Mouse (Mus musculus) monocyte, adult 2 months (primary cell): Measurements from ENCODE around the gene Dcp1b.

Experiments used
- DNase-seq, 2 experiments: peaks; one replicate each; pipeline ENCODE4 v3.0.0; 2022; ENCODE audit warnings: low spot score in 2 of 2, low read depth in 1 of 2

Dcp1b gene

GRCm38 (mm10) chr6:119175078-119175853, at the start of gene Dcp1b:
Gene Dcp1b (plus strand): TSS chr6:119175253.
- DNase-seq, result peak; percentile 42 to 63

DNA sequence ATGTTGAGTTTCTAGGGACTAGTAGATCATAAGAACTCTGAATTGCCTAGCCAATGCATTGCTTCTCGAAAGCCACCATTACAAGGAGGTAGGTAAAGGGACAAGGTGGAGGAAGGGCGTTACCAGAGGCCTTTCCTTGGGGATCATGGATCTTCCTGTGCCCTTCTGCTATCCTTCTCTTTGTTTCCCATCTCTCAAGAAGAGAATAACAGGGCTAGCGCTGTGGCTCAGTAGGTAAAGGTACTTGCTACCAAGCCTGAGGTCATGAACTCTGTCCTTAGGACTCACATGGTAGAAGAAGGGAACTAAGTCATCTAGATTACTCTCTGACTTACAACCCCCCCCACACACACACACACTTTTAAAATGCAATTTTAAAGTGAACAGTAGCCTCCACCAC, 48.1 kb upstream of the Dcp1b start:
- DNase-seq, result no peak

DNA sequence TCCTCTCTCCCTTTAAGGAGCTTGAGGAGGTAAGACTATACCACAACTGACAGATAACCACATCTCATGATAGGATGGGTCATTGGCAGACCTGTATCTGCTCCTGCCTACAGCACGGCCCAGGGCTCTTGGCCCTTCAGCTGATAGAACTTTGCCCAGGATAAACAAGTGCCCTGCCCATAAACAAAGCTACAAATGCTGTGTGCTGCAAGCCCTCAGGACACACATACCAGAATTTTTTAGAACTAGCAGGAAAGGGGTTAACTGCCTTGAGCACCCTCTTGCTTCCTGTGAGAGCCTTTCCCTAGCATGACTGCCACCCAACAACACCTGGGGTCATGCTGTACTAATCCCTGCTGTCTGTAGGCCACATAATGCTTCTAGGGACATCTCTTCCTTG, 47.0 kb upstream of the Dcp1b start:
- DNase-seq, result no peak

- DNase-seq, result no peak
These were observed 46.5 kb upstream of the Dcp1b start for GRCm38 (mm10) chr6:119128521-119128920.

DNA sequence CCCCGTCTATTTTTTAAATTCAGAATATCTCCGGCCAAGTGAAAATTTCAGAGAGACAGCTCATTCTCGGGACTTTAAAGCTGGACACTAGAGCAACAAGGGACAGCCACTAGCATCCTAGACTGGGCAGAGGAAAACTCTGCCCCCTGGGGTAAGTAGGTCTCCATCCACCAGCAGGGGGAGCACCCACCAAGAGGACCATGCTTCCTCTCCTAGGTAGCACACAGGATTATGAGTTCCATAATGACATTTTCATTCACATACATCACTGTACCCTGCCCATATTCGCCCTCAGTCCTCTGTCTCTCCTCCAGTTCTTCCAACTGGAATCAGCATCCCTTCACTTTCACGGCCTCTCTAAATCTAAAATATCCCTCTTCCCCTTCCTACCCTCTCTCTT, 45.4 kb upstream of the Dcp1b start:
- no peak for DNase-seq

DNA sequence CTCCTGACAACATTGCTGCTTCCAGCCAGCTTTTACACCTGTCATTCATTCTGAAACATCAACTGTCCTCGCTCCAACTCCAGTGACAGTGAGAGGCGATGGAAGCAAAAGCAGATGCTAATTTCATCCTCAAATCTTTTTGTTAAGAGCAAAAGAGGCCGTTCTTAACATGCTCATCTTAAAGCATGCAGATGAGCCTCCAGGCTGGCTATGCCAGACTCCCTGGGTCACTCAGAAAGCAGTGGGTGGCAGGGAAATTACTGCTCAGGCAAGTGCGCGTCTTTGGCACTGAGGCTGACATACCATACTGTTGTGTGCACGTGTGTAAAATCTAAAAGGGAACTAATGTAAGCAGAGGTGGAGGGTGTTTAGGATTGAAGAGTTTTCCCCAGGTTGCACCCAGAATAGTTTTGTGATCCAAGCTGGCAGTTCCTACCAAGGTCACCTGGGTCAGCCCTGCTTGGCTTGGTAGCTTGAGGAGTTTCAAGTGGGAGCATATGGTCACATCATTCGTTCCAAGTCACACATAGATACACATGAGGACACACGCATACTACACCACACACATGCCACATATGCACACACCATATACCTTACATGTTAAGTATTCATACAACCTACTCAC, 42.8 kb upstream of the Dcp1b start:
- no peak for DNase-seq

GRCm38 (mm10) chr6:119132863-119133262, 42.2 kb upstream of the Dcp1b start:
- no peak for DNase-seq

- DNase-seq, result no peak
These were observed 37.3 kb upstream of the Dcp1b start for GRCm38 (mm10) chr6:119137768-119138167.

- DNase-seq, result no peak
These were observed 35.5 kb upstream of the Dcp1b start for GRCm38 (mm10) chr6:119139561-119139960.

GRCm38 (mm10) chr6:119145109-119145508, 29.9 kb upstream of the Dcp1b start:
- DNase-seq, result no peak

GRCm38 (mm10) chr6:119165677-119166076, 9.4 kb upstream of the Dcp1b start:
- no peak for DNase-seq

DNA sequence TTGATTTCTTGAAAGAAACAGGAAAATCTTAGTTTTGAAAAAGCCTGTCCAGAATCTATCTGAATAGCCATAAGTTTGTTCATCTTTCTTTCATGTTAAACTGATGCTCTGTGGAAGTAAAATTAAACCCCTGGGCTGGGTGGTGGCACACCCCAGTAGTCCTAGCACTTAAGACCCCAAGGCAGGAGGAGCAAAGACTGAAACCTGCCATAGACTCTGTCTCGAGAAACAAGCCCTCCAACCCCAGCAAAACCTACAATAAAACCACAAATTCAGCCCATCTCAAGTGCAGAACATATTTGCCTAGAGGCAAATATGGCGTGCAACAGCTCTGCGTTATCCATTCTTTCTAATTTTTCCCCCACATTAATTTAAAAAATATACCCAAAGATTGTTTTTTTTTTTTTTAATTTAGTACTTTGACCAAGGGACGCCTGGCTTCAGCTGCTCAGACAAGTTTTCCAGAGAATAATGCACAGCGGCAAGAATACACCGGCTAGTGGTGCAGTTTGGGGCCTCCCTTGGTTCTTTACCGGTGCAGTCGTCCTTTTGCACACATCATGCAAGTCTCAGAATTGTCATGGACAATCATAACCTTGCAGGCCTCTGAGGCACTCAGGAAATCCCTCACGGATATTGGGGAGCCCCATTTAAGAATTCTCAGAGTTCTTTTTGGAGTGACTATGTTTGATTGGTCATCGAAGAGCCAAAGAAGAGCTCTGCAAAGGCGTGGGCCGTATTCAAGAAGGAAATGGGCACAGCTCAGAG, 562 bp upstream of the Dcp1b start:
- DNase-seq, result no peak

DNA sequence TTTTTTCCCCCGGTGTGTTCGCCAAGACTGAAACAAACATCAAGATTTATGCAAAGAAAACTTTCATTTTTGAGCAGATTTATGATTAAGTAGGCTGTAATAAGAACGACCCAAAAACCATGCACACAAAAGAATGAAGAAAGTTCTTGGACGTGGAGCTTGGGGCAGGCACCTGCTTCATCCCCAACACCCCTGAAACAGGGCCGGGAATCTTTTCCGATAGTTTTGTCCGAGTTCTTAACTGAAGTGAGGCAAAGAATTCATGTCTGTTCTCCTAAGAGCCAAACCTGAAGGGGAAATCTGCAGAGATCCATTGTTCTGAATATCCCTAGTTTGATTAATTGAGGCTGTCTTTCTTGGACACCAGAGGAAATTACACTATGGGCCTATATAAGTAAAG, 1.1 kb downstream of the Dcp1b start:
- no peak for DNase-seq

DNA sequence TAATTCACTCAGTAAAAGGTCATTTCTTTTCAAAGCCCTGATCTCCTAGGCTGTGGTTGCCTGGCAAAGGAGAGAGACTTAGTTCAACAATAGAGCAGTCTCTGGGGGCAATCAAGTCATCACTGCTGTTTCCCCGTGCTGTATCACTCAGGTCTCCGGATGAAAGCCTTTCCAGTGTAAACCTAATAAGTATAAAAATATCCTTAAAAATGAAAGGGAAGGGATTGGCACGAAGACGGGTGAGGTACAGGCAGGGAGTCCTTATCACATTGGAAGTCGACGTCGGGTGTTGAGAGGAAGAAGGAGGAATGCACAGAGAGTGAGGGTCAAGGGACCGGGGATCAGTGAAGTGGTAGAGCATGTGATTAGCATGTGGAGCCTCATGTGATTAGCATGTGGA, 2.0 kb downstream of the Dcp1b start:
- no peak for DNase-seq

- no peak for DNase-seq
These were observed 5.1 kb downstream of the Dcp1b start for GRCm38 (mm10) chr6:119180188-119180587.

- no peak for DNase-seq
These were observed 7.2 kb downstream of the Dcp1b start for GRCm38 (mm10) chr6:119182211-119182610.

DNA sequence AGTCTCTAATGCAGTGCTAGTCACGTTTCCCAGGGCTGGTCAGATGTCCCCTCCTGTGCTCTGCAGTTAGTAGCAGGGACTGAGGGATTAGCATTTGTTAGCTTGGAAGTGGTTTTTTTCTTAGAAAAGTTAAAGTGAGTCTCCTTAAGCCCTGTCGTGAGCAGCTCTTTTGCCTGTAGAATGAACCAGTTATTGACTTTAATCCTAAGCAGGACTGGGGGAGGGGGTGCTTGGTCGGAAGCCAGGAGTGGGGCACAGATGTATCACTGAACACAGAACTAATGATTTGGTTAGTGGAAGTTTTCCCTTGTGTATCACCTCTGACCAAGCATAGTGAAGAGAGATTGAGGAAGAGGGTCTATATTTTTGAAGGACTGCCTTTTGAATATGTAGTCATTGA, 8.7 kb downstream of the Dcp1b start:
- no peak for DNase-seq

- no peak for DNase-seq
These were observed 11.6 kb downstream of the Dcp1b start for GRCm38 (mm10) chr6:119186658-119187057.

- no peak for DNase-seq
These were observed 12.6 kb downstream of the Dcp1b start for GRCm38 (mm10) chr6:119187631-119188030.

GRCm38 (mm10) chr6:119191478-119191877, 16.4 kb downstream of the Dcp1b start:
- DNase-seq, result no peak

DNA sequence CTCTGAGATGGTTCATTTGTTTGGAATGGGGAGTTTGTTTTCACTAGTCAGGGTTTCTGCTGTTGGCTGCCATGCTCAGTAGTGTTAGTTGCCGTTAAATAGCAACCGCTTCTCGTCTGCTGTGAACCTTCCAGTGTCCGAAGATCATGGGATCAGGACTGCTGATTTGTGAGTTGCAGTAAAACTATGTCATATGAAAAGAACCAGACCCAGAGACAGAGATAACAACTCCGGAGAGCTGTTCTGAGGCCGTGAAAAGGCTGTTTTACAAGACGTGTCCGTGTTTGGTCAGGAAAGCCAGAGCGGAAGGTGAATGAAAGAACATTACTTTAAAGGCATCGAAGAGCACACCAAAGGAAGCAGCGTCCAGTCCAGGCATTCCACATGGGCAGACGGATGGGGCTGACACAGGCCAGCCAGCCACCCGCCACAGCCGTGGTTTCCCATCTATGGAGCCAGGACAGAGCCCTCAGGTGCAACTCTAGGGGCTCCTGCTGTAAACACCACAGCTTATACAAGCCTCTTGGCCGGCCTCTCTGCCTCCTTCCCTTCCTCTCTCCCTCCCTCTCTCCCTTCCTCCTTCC, 18.6 kb downstream of the Dcp1b start:
- DNase-seq, result no peak

GRCm38 (mm10) chr6:119194161-119194560, 19.1 kb downstream of the Dcp1b start:
- DNase-seq, result no peak
